Mouse (Mus musculus): Measurements from ENCODE around the gene Gm19402. TPM values are rescaled to one million over a fixed set of nuclear protein-coding genes. Genes with fewer than 3 reads are reported as not detected.

The Gm19402 gene
- polyA plus RNA-seq, 1 experiment = not detected

DNA sequence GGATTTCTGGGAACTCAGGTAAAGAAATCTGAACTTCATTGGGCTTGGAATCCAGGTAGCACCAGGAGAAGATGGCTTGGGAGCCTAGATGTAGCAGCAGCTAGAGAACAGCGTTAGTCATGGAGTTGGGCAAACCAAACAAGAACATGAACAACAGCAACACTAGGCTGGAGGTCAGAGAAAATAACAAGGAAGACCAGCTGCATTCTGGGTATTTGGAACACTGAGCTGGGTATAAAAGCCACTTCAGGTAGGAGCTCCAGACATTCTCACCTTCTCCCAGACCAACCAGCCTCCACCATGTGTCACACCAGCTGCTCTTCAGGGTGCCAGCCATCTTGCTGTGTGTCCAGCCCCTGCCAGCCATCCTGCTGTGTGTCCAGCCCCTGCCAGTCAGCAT lies 15.8 kb upstream of the Gm19402 start, which contains the start of gene Gm10272:
Gene Gm10272, plus strand, starts transcription at position 301 of the 400 bp plus-strand sequence.
- Histone ChIP-seq H3K27ac (ENCODE audit: insufficient read depth, low read length) (no peak within 1 kb of the TSS), H3K9ac (ENCODE audit: low read depth, poor library complexity, severe bottlenecking) (no peak within 1 kb of the TSS), H3K4me1 (ENCODE audit: control insufficient read depth, insufficient read depth, low read length) (no peaks in the 10 kb centered on the region), H3K36me3 (ENCODE audit: control insufficient read depth, insufficient read depth, low read length, poor library complexity, severe bottlenecking) (no peaks in the 10 kb centered on the region), H3K9me3 (replicated peaks; ENCODE audit: control insufficient read depth, insufficient read depth, low read length, poor library complexity, severe bottlenecking) (no peaks in the 10 kb centered on the region), H3K27me3 (ENCODE audit: control insufficient read depth, insufficient read depth, low read length, poor library complexity, severe bottlenecking) (no peaks in the 10 kb centered on the region), H3K4me3 (ENCODE audit: low read depth, low read length) (no peak within 1 kb of the TSS)
- no peak for TF ChIP-seq POLR2A (IDR thresholded peaks at IDR 0.05; ENCODE audit: insufficient read depth, low read length)
- TF ChIP-seq CTCF (IDR thresholded peaks at IDR 0.05; ENCODE audit: low read depth, low read length) = no peak
- no peak for TF ChIP-seq EP300 (IDR thresholded peaks at IDR 0.05; ENCODE audit: insufficient read depth, low read depth, low read length)

DNA sequence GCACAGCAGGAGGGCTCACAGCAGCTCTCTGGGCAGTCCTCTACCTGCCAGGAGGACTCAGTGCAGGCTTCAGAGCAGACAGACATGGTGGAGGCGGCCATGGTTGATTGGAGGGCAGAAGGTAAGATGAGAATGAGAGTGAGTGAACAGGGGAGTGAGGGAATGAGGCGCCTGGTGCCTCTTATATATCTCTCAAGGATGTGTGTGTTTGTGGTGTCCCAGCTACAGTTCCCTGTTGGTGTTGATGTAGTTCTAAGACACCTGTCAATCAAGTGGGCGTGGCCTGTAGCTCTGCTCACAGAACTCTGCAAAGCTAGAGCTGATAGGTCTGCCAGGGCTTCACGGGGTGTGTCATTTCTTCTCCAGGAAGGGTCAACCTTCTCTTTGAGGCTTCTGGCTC lies 6.6 kb upstream of the Gm19402 start, which contains the start of gene Gm9508:
Gene Gm9508, minus strand, starts transcription at position 101 of the 400 bp plus-strand sequence.
- TF ChIP-seq POLR2A (IDR thresholded peaks at IDR 0.05; ENCODE audit: insufficient read depth, low read length) (no peak), CTCF (IDR thresholded peaks at IDR 0.05; ENCODE audit: low read depth, low read length) (no peak), EP300 (IDR thresholded peaks at IDR 0.05; ENCODE audit: insufficient read depth, low read depth, low read length) (no peak)
- no peaks in the 10 kb centered on the region for H3K27me3 ChIP-seq (ENCODE audit: control insufficient read depth, insufficient read depth, low read length, poor library complexity, severe bottlenecking)
- no peaks in the 10 kb centered on the region for H3K4me1 ChIP-seq (ENCODE audit: control insufficient read depth, insufficient read depth, low read length)
- H3K4me3 ChIP-seq (ENCODE audit: low read depth, low read length) = no peak within 1 kb of the TSS
- no peak within 1 kb of the TSS for H3K9ac ChIP-seq (ENCODE audit: low read depth, poor library complexity, severe bottlenecking)
- H3K27ac ChIP-seq (ENCODE audit: insufficient read depth, low read length) = no peak within 1 kb of the TSS
- no peaks in the 10 kb centered on the region for H3K9me3 ChIP-seq (replicated peaks; ENCODE audit: control insufficient read depth, insufficient read depth, low read length, poor library complexity, severe bottlenecking)
- H3K36me3 ChIP-seq (ENCODE audit: control insufficient read depth, insufficient read depth, low read length, poor library complexity, severe bottlenecking) = no peaks in the 10 kb centered on the region

DNA sequence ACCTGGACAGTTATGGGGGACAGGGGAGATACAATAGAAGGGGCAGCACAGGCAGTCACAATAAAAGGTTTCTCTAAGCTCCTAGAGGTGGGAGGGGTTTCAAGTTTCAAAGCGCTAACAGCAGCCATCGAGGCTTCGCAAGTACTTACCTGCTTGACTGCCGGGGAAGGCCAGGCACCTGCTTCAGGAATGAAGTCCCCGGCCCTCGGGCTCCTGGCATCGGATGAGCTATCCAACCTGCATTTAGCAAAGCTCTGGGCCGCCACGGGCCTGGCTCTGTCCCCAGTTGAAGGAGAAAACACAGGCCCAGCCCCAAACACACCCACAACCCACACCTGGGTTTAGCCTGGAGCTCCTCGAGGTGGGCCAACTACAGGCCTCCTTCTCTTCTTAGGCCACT lies 3.5 kb downstream of the Gm19402 start:
- Histone ChIP-seq H3K4me1 (ENCODE audit: control insufficient read depth, insufficient read depth, low read length) (peaks cover 3% of the 10 kb centered on the region), H3K4me3 (ENCODE audit: low read depth, low read length) (no peak overlapping the region), H3K27ac (ENCODE audit: insufficient read depth, low read length) (no peak overlapping the region), H3K9ac (ENCODE audit: low read depth, poor library complexity, severe bottlenecking) (no peak overlapping the region), H3K27me3 (ENCODE audit: control insufficient read depth, insufficient read depth, low read length, poor library complexity, severe bottlenecking) (no peaks in the 10 kb centered on the region), H3K9me3 (replicated peaks; ENCODE audit: control insufficient read depth, insufficient read depth, low read length, poor library complexity, severe bottlenecking) (no peaks in the 10 kb centered on the region), H3K36me3 (ENCODE audit: control insufficient read depth, insufficient read depth, low read length, poor library complexity, severe bottlenecking) (no peaks in the 10 kb centered on the region)
- TF ChIP-seq CTCF (IDR thresholded peaks at IDR 0.05; ENCODE audit: low read depth, low read length) (no peak), EP300 (IDR thresholded peaks at IDR 0.05; ENCODE audit: insufficient read depth, low read depth, low read length) (no peak)

DNA sequence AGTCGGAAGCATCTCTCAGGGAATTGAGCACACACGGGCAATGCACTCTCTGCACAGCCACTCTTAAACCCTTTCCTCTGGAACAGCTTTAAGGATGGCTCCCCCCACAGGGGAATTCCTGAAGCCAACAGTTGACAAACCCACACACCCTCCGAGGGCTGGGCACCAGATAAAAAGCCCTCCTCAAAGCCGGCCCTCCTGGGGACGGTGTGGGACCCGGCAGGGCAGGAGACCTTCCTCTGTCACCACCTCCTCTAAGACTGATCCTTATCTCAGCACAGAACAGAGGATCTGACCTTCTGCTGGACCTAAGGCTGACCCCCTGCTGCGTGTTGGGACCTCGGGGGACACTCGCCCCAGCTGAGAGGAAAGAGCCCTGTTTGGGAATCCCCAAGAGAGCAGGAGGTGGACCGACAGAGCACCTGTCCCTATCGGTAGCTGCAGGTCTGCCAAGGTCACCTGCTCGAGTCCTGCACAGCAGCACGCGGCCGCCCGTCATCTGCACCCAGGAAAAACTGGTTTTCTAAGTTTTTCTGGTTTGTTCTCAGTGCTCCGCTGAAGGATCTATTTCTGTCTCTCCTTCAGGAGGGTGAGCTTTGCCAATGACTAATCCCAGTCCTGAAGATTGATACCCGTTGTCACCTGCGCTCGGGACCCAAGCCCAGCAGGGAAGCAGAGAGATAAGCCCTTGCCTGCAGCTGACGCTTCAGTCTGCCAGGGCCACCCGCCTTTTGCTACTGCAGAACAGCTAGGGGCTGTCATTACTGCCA lies 4.5 kb downstream of the Gm19402 start, which contains the start of gene Tspear:
Gene Tspear, plus strand, starts transcription at position 675 of the 770 bp plus-strand sequence.
- Histone ChIP-seq H3K4me1 (ENCODE audit: control insufficient read depth, insufficient read depth, low read length) (peaks cover 3% of the 10 kb centered on the region), H3K27me3 (ENCODE audit: control insufficient read depth, insufficient read depth, low read length, poor library complexity, severe bottlenecking) (no peaks in the 10 kb centered on the region), H3K9me3 (replicated peaks; ENCODE audit: control insufficient read depth, insufficient read depth, low read length, poor library complexity, severe bottlenecking) (no peaks in the 10 kb centered on the region), H3K27ac (ENCODE audit: insufficient read depth, low read length) (no peak within 1 kb of the TSS), H3K36me3 (ENCODE audit: control insufficient read depth, insufficient read depth, low read length, poor library complexity, severe bottlenecking) (no peaks in the 10 kb centered on the region), H3K4me3 (ENCODE audit: low read depth, low read length) (no peak within 1 kb of the TSS), H3K9ac (ENCODE audit: low read depth, poor library complexity, severe bottlenecking) (no peak within 1 kb of the TSS)
- TF ChIP-seq CTCF (IDR thresholded peaks at IDR 0.05; ENCODE audit: low read depth, low read length) (no peak), POLR2A (IDR thresholded peaks at IDR 0.05; ENCODE audit: insufficient read depth, low read length) (no peak), EP300 (IDR thresholded peaks at IDR 0.05; ENCODE audit: insufficient read depth, low read depth, low read length) (no peak)

DNA sequence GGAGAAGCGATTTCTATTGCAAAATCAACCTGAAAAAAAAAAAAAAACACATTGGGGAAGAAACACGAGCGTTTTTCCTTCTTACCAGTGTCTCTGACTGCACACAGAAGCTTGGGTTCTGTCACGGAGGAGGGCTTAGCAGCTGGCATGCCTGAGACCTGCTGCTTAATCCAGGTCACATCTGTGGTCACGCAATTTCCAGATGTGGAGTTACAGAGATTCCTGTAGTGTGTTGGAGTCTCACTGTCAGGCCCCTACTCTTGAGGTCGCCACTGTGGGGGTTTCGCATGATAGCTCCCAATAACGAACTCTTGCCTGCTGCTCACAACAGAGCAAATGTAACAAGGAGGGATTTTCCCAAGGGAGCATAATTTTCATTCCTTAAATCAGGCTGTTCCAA lies 6.4 kb downstream of the Gm19402 start:
- no peak for TF ChIP-seq POLR2A (IDR thresholded peaks at IDR 0.05; ENCODE audit: insufficient read depth, low read length)
- no peak for TF ChIP-seq CTCF (IDR thresholded peaks at IDR 0.05; ENCODE audit: low read depth, low read length)
- TF ChIP-seq EP300 (IDR thresholded peaks at IDR 0.05; ENCODE audit: insufficient read depth, low read depth, low read length) = no peak
- Histone ChIP-seq H3K36me3 (ENCODE audit: control insufficient read depth, insufficient read depth, low read length, poor library complexity, severe bottlenecking) (no peaks in the 10 kb centered on the region), H3K27me3 (ENCODE audit: control insufficient read depth, insufficient read depth, low read length, poor library complexity, severe bottlenecking) (no peaks in the 10 kb centered on the region)

DNA sequence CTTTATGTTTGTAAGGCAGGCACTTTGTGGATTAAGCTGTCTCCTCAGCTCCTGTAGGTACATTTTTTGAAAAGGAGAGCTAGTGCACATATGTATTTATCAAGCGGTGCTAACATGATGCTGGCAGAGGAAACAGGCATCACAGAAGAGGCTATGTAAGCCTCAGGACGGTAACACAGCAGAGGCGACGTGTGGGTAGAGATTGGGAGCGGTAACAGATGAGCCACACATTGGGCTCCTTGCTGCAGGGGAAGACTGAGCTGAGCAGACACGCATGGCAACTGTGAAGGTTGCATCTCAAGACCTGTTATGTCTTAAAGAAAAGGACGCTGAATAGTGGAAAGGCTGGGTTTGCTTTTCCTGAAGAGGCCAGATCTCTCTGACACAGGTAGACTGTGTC lies 7.6 kb downstream of the Gm19402 start:
- Histone ChIP-seq H3K27ac (ENCODE audit: insufficient read depth, low read length) (no peak overlapping the region), H3K36me3 (ENCODE audit: control insufficient read depth, insufficient read depth, low read length, poor library complexity, severe bottlenecking) (no peaks in the 10 kb centered on the region), H3K27me3 (ENCODE audit: control insufficient read depth, insufficient read depth, low read length, poor library complexity, severe bottlenecking) (no peaks in the 10 kb centered on the region), H3K9ac (ENCODE audit: low read depth, poor library complexity, severe bottlenecking) (no peak overlapping the region), H3K4me3 (ENCODE audit: low read depth, low read length) (no peak overlapping the region), H3K4me1 (ENCODE audit: control insufficient read depth, insufficient read depth, low read length) (peaks cover 3% of the 10 kb centered on the region), H3K9me3 (replicated peaks; ENCODE audit: control insufficient read depth, insufficient read depth, low read length, poor library complexity, severe bottlenecking) (no peaks in the 10 kb centered on the region)
- TF ChIP-seq CTCF (IDR thresholded peaks at IDR 0.05; ENCODE audit: low read depth, low read length) = no peak
- no peak for TF ChIP-seq POLR2A (IDR thresholded peaks at IDR 0.05; ENCODE audit: insufficient read depth, low read length)
- TF ChIP-seq EP300 (IDR thresholded peaks at IDR 0.05; ENCODE audit: insufficient read depth, low read depth, low read length) = no peak

More for the DNA sequence above, 6.4 kb downstream of the Gm19402 start:
- H3K9me3 ChIP-seq (replicated peaks; ENCODE audit: control insufficient read depth, insufficient read depth, low read length, poor library complexity, severe bottlenecking) = no peaks in the 10 kb centered on the region
- H3K4me1 ChIP-seq (ENCODE audit: control insufficient read depth, insufficient read depth, low read length) = peaks cover 3% of the 10 kb centered on the region
- H3K4me3 ChIP-seq (ENCODE audit: low read depth, low read length) = no peak overlapping the region
- no peak overlapping the region for H3K9ac ChIP-seq (ENCODE audit: low read depth, poor library complexity, severe bottlenecking)
- no peak overlapping the region for H3K27ac ChIP-seq (ENCODE audit: insufficient read depth, low read length)

All from ES-Bruce4 (cell line).